ENCODE assay signal across 24 mouse cellular contexts in genomic region chr7:119532924-119533323, GRCm38 (mm10). TPM values are rescaled to one million over a fixed set of nuclear protein-coding genes. Genes with fewer than 3 reads are reported as not detected.
"Had no signal": no experiment of that assay in that cellular context is flagged by ENCODE, and none has a peak within 500 bp of the region (broad histone marks: within the 10 kb centered on the region; RNA-seq: fewer than 3 reads in every experiment).

No protein-coding gene starts in this region.

- H3K27ac ChIP-seq: neural tube, embryonic 13.5 days; neural tube, embryonic 15.5 days; stomach, embryonic 15.5 days; stomach, postnatal 0 days had no signal

- H3K4me1 ChIP-seq: neural tube, embryonic 13.5 days; neural tube, embryonic 15.5 days; stomach, embryonic 15.5 days had no signal

- H3K36me3 ChIP-seq: neural tube, embryonic 13.5 days; neural tube, embryonic 15.5 days; stomach, embryonic 15.5 days had no signal

- H3K9me3 ChIP-seq: neural tube, embryonic 13.5 days; neural tube, embryonic 15.5 days; stomach, embryonic 15.5 days had no signal

- H3K27me3 ChIP-seq: neural tube, embryonic 13.5 days; neural tube, embryonic 15.5 days; stomach, embryonic 15.5 days had no signal

- H3K4me2 ChIP-seq: neural tube, embryonic 13.5 days; neural tube, embryonic 15.5 days; stomach, embryonic 15.5 days had no signal

- H3K4me3 ChIP-seq: neural tube, embryonic 13.5 days; neural tube, embryonic 15.5 days; stomach, embryonic 15.5 days had no signal

- H3K9ac ChIP-seq: neural tube, embryonic 13.5 days; neural tube, embryonic 15.5 days; stomach, embryonic 15.5 days had no signal

- DNase-seq: retina, postnatal 1 day; right cerebral cortex, adult 18-20 months; right cerebral cortex, postnatal 14 days; right cerebral cortex, postnatal 25 days; right cerebral cortex, postnatal 4 days; spleen, adult 18-20 months; thymus, adult 18-20 months; thymus, adult 2 months; thymus, postnatal 14 days; thymus, postnatal 25 days; thymus, postnatal 36 days; thymus, postnatal 4 days had no signal

RNA-seq across cellular contexts. Expression of gene Pdilt, which starts 9.6 kb away (rescaled TPM):
- polyA plus RNA-seq: small intestine, adult 2 months; spleen, adult 2 months; stomach, embryonic 14.5 days; stomach, embryonic 15.5 days; stomach, embryonic 16.5 days; stomach, postnatal 0 days; thymus, adult 2 months; thymus, postnatal 0 days; urinary bladder, adult 2 months had no signal

RNA-seq across cellular contexts. Expression of gene Acsm5, which starts 13.7 kb away (rescaled TPM):
- polyA plus RNA-seq: neural tube, embryonic 13.5 days; spleen, adult 2 months; stomach, embryonic 14.5 days; stomach, embryonic 16.5 days; thymus, postnatal 0 days had no signal

RNA-seq across cellular contexts. Expression of gene Acsm2, which starts 21.2 kb away (rescaled TPM):
- polyA plus RNA-seq: neural tube, embryonic 13.5 days; neural tube, embryonic 14.5 days; neural tube, embryonic 15.5 days; small intestine, adult 2 months; stomach, embryonic 14.5 days; stomach, embryonic 15.5 days; stomach, embryonic 16.5 days; stomach, postnatal 0 days; testis, adult 2 months; thymus, postnatal 0 days; urinary bladder, adult 2 months had no signal

RNA-seq across cellular contexts. Expression of gene Umod, which starts 53.8 kb away (rescaled TPM):
- polyA plus RNA-seq: neural tube, embryonic 13.5 days; neural tube, embryonic 14.5 days; neural tube, embryonic 15.5 days; small intestine, adult 2 months; stomach, embryonic 14.5 days; stomach, embryonic 15.5 days; stomach, embryonic 16.5 days; stomach, postnatal 0 days; urinary bladder, adult 2 months had no signal
